Mouse (Mus musculus): ENCODE measurements around the gene Rtkn. TPM values are rescaled to one million over a fixed set of nuclear protein-coding genes. Genes with fewer than 3 reads are reported as not detected.

Gene Rtkn
- polyA plus RNA-seq, 1 experiment from 2014 or later: 12.1 TPM

DNA sequence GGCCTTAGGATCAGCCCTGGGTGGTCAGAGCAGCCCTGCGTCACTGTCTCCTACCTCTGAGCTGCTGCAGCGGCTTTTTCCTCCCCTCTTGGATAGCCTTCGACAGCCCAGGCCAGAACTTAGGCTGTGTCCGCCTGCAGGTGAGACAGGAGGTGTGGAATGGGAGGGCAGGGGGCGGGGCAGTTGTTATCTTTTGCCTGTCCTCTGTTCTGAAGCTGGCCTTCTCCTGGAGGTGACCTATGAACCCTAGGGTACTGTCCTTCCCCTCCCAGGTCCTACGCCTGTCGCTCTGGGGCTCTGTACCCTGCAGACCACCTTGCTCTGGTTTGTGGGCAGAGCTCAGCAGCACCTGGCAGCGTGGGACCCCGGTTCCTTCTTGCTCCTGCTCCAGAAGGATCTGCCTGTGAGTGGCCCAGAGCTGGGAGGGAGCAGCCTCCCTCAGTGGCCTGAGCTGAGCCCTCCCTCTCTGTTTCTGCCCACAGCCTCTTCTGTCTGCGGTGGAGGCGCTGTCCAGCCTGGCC is 32.1 kb upstream of the Rtkn start:
- no peak for ATAC-seq (ENCODE audit: insufficient read depth)
- whole genome bisulfite sequencing (ENCODE audit: insufficient replicate concordance): 68% methylated on average over 11 of the region's 11 CpGs
- no peaks in the 10 kb centered on the region for H3K9me3 ChIP-seq (replicated peaks)
- peak overlapping the region; percentile 100 for H3K4me2 ChIP-seq
- peak overlapping the region; percentile 34 for H3K27ac ChIP-seq (replicated peaks)
- H3K4me1 ChIP-seq (replicated peaks): peaks cover 42% of the 10 kb centered on the region
- peak overlapping the region; percentile 73 for H3K4me3 ChIP-seq (replicated peaks)
- peaks cover 21% of the 10 kb centered on the region; the same call in 1 of the 2 replicates for H3K36me3 ChIP-seq (replicated peaks)
- 0 out of 2 replicates have a peak overlapping the region, but pooled peaks have one; percentile 78 for H3K9ac ChIP-seq
- H3K27me3 ChIP-seq: peaks cover 16% of the 10 kb centered on the region; the same call in 1 of the 2 replicates

DNA sequence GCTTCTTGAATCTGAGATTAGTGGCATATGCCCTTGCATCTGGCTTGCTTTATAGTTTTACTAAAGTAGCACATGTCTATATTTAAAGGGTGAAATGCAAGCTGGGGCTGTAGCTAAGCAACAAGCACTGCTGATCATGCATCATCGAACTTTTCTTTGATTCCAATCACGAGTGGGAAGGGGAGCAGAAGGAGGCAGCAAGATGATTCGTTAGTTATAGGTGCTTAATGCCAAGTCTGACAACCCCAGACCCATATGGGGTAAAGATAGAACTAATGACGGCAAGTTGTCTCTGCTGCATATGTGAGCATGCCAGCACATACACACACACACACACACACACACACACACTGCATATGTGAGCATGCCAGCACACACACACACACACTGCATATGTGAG is 31.1 kb upstream of the Rtkn start:
- H3K27ac ChIP-seq (replicated peaks): no peak overlapping the region
- 73% methylated on average over 4 of the region's 4 CpGs for WGBS (ENCODE audit: insufficient replicate concordance)
- no peak overlapping the region for H3K9ac ChIP-seq
- H3K36me3 ChIP-seq (replicated peaks): peaks cover 21% of the 10 kb centered on the region; the same call in 1 of the 2 replicates
- H3K9me3 ChIP-seq (replicated peaks): no peaks in the 10 kb centered on the region
- peaks cover 48% of the 10 kb centered on the region for H3K4me1 ChIP-seq (replicated peaks)
- no peak overlapping the region for H3K4me2 ChIP-seq
- H3K27me3 ChIP-seq: peaks cover 8% of the 10 kb centered on the region; the same call in 1 of the 2 replicates
- H3K4me3 ChIP-seq (replicated peaks): no peak overlapping the region
- no peak for ATAC-seq (ENCODE audit: insufficient read depth)

DNA sequence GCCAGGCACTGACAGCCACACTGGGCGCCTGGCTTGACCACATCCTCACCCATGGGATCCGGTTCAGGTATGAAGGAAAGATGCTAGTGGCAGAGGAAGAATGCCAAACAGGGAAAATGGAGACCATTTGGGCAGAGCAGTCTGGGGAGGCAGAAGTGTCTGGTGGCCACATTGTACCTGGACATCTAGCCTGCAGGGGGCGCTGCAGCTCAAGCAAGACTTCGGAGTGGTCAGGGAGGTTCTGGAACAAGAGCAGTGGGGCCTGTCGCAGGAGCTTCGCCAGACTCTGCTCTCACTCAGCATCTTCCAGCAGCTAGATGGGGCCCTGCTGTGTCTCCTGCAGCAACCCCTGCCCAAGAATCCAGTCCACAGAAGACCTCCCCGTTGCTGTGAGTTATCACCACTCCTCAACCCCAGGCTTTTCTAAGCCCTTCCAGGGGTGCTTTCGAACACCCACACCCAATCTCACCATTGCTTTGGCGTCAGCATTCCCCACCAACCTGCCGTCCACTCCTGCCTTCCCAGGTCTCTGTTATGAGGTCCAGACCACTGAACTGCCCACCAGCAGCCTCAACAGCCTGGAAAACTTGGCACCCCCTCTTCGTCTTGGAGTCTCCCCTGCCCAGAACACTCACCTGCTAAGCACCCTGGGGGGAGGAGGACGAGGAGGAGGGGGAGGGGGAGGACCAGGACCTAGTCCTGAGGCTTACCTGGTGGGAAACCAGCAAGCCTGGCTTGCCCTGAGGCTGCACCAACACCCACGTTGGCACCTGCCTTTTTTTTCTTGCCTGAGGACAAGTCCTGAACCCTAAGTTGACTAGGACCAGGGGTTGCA is 27.5 kb upstream of the Rtkn start:
- H3K27ac ChIP-seq (replicated peaks): peak overlapping the region; percentile 91
- H3K27me3 ChIP-seq: no peaks in the 10 kb centered on the region
- WGBS (ENCODE audit: insufficient replicate concordance): 36% methylated on average over 13 of the region's 13 CpGs
- peaks cover 57% of the 10 kb centered on the region for H3K4me1 ChIP-seq (replicated peaks)
- peak overlapping the region; percentile 81 for H3K4me3 ChIP-seq (replicated peaks)
- peak; percentile 29; the same call in 1 of the 2 replicates for ATAC-seq (ENCODE audit: insufficient read depth)
- peak overlapping the region; percentile 89; the same call in 1 of the 2 replicates for H3K9ac ChIP-seq
- peak overlapping the region; percentile 87 for H3K4me2 ChIP-seq
- H3K9me3 ChIP-seq (replicated peaks): no peaks in the 10 kb centered on the region
- H3K36me3 ChIP-seq (replicated peaks): peaks cover 30% of the 10 kb centered on the region

DNA sequence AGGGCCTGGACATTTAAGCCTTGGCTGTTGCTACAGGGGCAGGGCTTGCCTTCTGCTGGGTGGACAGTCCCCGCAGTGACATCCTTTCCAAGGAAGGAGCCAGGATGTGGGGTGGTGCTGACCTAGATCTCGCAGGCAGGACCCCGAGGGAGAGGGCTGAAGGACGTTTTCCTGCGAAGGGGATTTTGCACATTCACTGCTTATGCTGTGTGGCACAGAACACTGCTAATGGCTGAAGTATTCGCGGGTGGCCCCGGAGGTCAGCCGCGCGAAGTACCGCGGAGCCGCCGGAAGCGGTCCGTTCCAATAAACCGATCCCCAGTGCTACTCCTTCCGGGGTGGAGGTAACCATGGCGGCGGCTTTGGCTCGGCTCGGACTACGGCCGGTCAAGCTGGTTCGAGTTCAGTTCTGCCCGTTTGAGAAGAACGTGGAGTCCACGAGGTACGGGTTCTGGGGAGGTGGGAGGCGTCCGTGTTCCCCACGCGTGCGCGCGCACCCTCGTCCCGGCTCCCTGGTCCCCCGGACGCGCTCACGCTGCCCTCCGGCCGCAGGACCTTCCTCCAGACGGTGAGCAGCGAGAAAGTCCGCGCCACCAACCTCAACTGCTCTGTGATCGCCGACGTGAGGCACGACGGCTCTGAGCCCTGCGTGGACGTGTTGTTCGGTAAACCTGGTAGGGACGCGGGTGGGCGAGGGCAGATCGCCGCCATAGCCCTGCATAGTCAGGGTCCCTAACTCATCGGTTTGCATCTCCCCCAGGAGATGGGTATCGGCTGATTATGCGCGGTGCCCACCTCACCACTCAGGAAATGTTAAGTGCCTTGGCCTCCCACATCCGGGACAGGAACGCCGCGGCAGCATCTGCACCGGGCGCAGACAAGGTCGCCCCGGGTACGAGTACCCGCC is 26.2 kb upstream of the Rtkn start, which contains the start of gene Mrpl53:
Gene Mrpl53, plus strand, starts transcription at position 279 of the 907 bp plus-strand sequence.
- Histone ChIP-seq H3K27me3 (no peaks in the 10 kb centered on the region), H3K4me3 (replicated peaks) (peak within 1 kb of the TSS; percentile 81), H3K9me3 (replicated peaks) (no peaks in the 10 kb centered on the region), H3K4me1 (replicated peaks) (peaks cover 55% of the 10 kb centered on the region), H3K4me2 (peak within 1 kb of the TSS; percentile 87), H3K27ac (replicated peaks) (peak within 1 kb of the TSS; percentile 91), H3K9ac (peak within 1 kb of the TSS; percentile 89), H3K36me3 (replicated peaks) (peaks cover 26% of the 10 kb centered on the region)
- ATAC-seq (ENCODE audit: insufficient read depth): peak; percentile 77
- WGBS (ENCODE audit: insufficient replicate concordance): under 1% methylated on average over 76 of the region's 76 CpGs

DNA sequence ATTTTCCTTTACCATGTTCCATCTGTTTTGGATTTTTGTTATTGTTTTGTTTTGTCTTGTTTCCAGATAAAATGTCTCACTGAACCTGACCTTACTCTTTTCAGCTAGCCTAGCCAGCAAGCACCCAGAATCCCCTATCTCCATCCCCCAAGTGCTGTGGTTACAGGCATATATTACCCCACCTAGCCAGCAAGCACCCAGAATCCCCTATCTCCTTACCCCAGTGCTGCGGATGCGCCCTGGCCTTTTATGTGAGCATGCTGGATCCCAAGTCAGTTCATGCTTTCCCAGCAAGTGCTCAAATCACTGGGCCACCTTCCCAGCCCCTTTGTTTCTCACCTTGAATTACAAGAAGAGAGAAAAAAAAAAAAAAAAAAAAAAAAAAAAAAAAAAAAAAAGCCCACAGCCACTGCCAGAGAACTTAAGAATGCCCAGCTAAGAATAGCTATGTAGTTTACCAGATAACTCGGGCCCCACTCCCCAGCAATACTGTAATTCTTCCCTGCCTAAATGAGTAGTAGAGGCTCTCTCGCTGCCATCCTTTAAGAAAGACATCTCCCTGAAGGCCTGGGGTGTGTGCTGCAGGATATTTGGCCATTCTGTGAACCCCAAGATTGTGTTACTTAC is 23.6 kb upstream of the Rtkn start:
- Histone ChIP-seq H3K27me3 (no peaks in the 10 kb centered on the region), H3K4me1 (replicated peaks) (peaks cover 76% of the 10 kb centered on the region), H3K36me3 (replicated peaks) (peaks cover 19% of the 10 kb centered on the region), H3K4me2 (no peak overlapping the region), H3K9ac (no peak overlapping the region), H3K4me3 (replicated peaks) (no peak overlapping the region), H3K9me3 (replicated peaks) (no peaks in the 10 kb centered on the region), H3K27ac (replicated peaks) (peak overlapping the region; percentile 26; the same call in 1 of the 2 replicates)
- ATAC-seq (ENCODE audit: insufficient read depth): no peak
- 64% methylated on average over 4 of the region's 4 CpGs for WGBS (ENCODE audit: insufficient replicate concordance)

DNA sequence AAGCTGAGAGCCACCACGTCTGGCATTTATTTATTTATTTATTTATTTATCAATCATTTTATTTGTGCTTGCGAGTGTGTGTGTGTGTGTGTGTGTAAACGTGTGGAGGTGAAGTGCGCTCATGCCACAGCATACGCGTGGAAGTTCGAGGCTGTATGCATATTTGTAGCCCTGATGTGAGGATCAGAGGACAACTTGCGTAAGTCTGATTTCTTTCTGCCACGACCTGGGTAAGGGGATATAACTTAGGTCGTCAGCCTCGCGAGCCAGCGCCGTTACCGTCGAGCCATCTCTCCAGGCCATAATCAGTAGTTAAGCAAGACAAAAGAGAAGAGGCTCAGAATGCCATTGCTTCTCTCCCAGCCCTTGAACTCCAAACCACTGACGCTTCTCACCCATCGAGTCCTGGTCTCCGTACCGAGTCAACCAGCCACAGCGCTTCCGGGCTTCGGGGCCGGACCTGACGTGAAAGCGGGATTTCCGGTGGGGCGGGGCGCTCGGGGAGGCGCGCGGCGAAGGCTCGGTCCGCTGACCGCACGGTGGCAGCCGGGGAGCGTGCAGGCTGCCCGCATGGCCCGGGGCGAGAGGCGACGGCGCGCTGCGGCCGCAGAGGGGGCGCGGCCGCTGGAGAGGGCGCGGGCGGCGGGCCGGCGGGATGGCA is 20.1 kb upstream of the Rtkn start, which contains the start of gene Mogs:
Gene Mogs, plus strand, starts transcription at position 486 of the 661 bp plus-strand sequence.
- WGBS (ENCODE audit: insufficient replicate concordance): 2% methylated on average over 58 of the region's 58 CpGs
- Histone ChIP-seq H3K27me3 (no peaks in the 10 kb centered on the region), H3K4me2 (peak within 1 kb of the TSS; percentile 98), H3K4me3 (replicated peaks) (peak within 1 kb of the TSS; percentile 89), H3K36me3 (replicated peaks) (peaks cover 42% of the 10 kb centered on the region), H3K4me1 (replicated peaks) (peaks cover 85% of the 10 kb centered on the region), H3K9me3 (replicated peaks) (no peaks in the 10 kb centered on the region), H3K27ac (replicated peaks) (peak within 1 kb of the TSS; percentile 95), H3K9ac (peak within 1 kb of the TSS; percentile 85)
- ATAC-seq (ENCODE audit: insufficient read depth): peak; percentile 92

DNA sequence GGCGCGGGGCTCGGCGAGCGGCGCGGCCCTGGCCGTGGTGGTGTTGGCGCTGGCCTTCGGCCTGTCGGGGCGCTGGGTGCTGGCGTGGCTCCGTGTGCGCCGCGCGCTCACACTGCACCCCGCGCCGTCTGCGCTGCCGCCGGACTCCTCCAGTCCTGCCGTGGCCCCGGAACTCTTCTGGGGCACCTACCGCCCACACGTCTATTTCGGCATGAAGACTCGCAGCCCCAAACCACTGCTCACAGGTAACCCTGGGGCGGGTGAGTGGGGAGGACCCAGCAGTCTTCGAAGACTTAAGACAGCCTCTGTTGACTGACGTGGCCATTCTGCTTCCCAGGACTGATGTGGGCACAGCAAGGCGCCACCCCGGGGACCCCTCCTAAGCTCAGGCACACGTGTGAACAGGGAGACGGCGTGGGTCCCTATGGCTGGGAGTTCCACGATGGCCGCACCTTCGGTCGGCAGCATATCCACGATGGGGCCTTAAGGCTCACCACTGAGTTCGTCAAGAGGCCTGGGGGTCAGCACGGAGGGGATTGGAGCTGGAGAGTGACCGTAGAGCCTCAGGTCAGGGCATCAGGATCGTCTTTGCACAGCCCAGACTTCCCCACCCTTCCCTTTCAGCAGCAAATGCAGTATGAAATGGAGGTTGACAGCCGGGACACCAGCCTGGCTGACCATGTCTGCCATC is 19.4 kb upstream of the Rtkn start:
- Histone ChIP-seq H3K4me1 (replicated peaks) (peaks cover 85% of the 10 kb centered on the region), H3K4me2 (peak overlapping the region; percentile 98), H3K36me3 (replicated peaks) (peaks cover 36% of the 10 kb centered on the region), H3K4me3 (replicated peaks) (peak overlapping the region; percentile 89), H3K9me3 (replicated peaks) (no peaks in the 10 kb centered on the region), H3K27me3 (no peaks in the 10 kb centered on the region), H3K9ac (peak overlapping the region; percentile 85), H3K27ac (replicated peaks) (peak overlapping the region; percentile 95)
- peak; percentile 55 for ATAC-seq (ENCODE audit: insufficient read depth)
- WGBS (ENCODE audit: insufficient replicate concordance): under 1% methylated on average over 42 of the region's 48 CpGs

DNA sequence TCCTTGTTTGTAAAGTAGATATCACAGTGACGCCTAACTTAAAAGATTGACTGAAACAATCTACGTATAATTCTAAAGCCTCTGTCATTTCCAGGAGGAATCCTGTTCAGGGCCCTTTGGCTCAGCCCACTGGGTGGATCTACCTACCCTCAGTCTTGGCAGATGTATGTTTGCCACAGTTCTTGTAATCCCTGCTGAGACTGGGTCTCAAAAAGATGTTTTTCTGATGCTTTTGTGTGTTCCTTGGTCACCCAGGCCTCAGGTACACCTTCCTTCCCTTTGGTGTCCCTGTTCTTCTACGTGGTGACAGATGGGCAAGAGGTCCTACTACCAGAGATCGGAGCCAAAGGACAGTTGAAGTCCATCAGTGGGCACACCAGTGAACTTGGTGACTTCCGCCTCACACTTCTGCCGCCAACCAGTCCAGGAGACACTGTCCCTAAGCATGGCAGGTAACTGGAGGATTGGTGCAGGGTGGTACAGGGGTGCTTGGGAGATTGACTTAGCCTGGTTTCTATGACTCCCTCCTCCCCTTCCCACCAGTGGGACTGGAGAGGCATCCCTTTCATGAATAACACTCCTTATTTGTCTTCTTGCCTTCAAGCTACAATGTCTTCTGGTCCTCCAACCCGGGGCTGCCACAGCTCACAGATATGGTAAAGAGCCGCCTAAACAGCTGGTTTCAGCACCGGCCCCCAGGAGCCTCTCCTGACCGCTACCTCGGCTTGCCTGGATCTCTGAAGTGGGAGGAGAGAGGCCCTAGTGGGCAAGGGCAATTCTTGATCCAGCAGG is 18.7 kb upstream of the Rtkn start:
- Histone ChIP-seq H3K4me1 (replicated peaks) (peaks cover 81% of the 10 kb centered on the region), H3K27me3 (no peaks in the 10 kb centered on the region), H3K4me2 (peak overlapping the region; percentile 98), H3K36me3 (replicated peaks) (peaks cover 33% of the 10 kb centered on the region), H3K9ac (peak overlapping the region; percentile 85), H3K27ac (replicated peaks) (peak overlapping the region; percentile 95), H3K9me3 (replicated peaks) (no peaks in the 10 kb centered on the region), H3K4me3 (replicated peaks) (peak overlapping the region; percentile 89)
- ATAC-seq (ENCODE audit: insufficient read depth): no peak
- 63% methylated on average over 11 of the region's 11 CpGs for WGBS (ENCODE audit: insufficient replicate concordance)

DNA sequence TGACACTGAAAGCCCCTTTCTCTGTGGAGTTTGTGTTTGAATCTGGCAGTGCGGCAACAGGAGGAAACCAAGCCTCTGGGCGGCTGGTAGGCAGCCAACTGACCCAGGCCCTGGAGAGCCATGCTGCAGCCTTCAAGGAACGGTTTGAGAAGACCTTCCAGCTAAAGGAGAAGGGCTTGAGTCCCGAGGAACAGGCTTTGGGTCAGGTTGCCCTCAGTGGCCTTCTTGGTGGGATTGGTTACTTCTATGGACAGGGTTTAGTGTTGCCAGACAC is 18.2 kb upstream of the Rtkn start:
- Histone ChIP-seq H3K4me1 (replicated peaks) (peaks cover 82% of the 10 kb centered on the region), H3K27ac (replicated peaks) (peak overlapping the region; percentile 95; the same call in 1 of the 2 replicates), H3K4me2 (peak overlapping the region; percentile 98), H3K9ac (peak overlapping the region; percentile 85; the same call in 1 of the 2 replicates), H3K36me3 (replicated peaks) (peaks cover 33% of the 10 kb centered on the region), H3K9me3 (replicated peaks) (no peaks in the 10 kb centered on the region), H3K4me3 (replicated peaks) (peak overlapping the region; percentile 89; the same call in 1 of the 2 replicates), H3K27me3 (no peaks in the 10 kb centered on the region)
- no peak for ATAC-seq (ENCODE audit: insufficient read depth)
- WGBS (ENCODE audit: insufficient replicate concordance): 75% methylated on average over 4 of the region's 4 CpGs
